Mouse (Mus musculus): ENCODE data around the gene Spast. TPM values are rescaled to one million over a fixed set of nuclear protein-coding genes. Genes with fewer than 3 reads are reported as not detected.
"Not testable (repeated sequence)": the region's sequence is repeated elsewhere in the genome, so short reads cannot be mapped to it uniquely, and the experiment has no call there.

Spast gene
- polyA plus RNA-seq (2015; fragmentation: Nextera tagmentation; extraction: Ambion mirVana) = 35.1 and 36.4 TPM in 2 replicates

GRCm38 (mm10) chr17:74338937-74339804, at the start of gene Spast:
TSS of gene Spast (plus strand) at chr17:74338987.
- peak within 1 kb of the TSS; percentile 98 for H3K27ac ChIP-seq (replicated peaks)
- no peaks in the 10 kb centered on the region for H3K27me3 ChIP-seq
- H3K9me3 ChIP-seq = no peaks in the 10 kb centered on the region
- ATAC-seq (replicated peaks) = peak; percentile 72
- peaks cover 43% of the 10 kb centered on the region for H3K4me1 ChIP-seq
- peak within 1 kb of the TSS; percentile 87 for H3K4me3 ChIP-seq
- H3K4me2 ChIP-seq (replicated peaks) = peak within 1 kb of the TSS; percentile 58
- H3K9ac ChIP-seq (replicated peaks) = peak within 1 kb of the TSS; percentile 98
- under 1% methylated on average over 73 of the region's 90 CpGs for WGBS
- peaks cover 5% of the 10 kb centered on the region; the same call in 1 of the 2 replicates for H3K36me3 ChIP-seq

- H3K36me3 ChIP-seq = no peaks in the 10 kb centered on the region
- H3K27ac ChIP-seq (replicated peaks) = no peak overlapping the region
- no peaks in the 10 kb centered on the region for H3K27me3 ChIP-seq
- H3K4me1 ChIP-seq = peaks cover 27% of the 10 kb centered on the region
- WGBS = 80% methylated on average over 3 of the region's 3 CpGs
- no peaks in the 10 kb centered on the region for H3K9me3 ChIP-seq
- no peak overlapping the region for H3K4me3 ChIP-seq
- H3K9ac ChIP-seq (replicated peaks) = no peak overlapping the region
- no peak for ATAC-seq (replicated peaks)
- no peak overlapping the region for H3K4me2 ChIP-seq (replicated peaks)
These were observed 48.6 kb upstream of the Spast start for GRCm38 (mm10) chr17:74290198-74290597.

GRCm38 (mm10) chr17:74290869-74291268, 47.9 kb upstream of the Spast start:
- no peaks in the 10 kb centered on the region for H3K27me3 ChIP-seq
- H3K36me3 ChIP-seq = no peaks in the 10 kb centered on the region
- no peak overlapping the region for H3K4me3 ChIP-seq
- H3K4me1 ChIP-seq = peaks cover 31% of the 10 kb centered on the region
- no peaks in the 10 kb centered on the region for H3K9me3 ChIP-seq
- no peak overlapping the region for H3K4me2 ChIP-seq (replicated peaks)
- no peak overlapping the region for H3K27ac ChIP-seq (replicated peaks)
- no peak for ATAC-seq (replicated peaks)
- no peak overlapping the region for H3K9ac ChIP-seq (replicated peaks)

GRCm38 (mm10) chr17:74291640-74292361, 47.0 kb upstream of the Spast start:
- H3K36me3 ChIP-seq = no peaks in the 10 kb centered on the region
- no peaks in the 10 kb centered on the region for H3K9me3 ChIP-seq
- H3K27ac ChIP-seq (replicated peaks) = no peak overlapping the region
- H3K27me3 ChIP-seq = no peaks in the 10 kb centered on the region
- H3K4me3 ChIP-seq = no peak overlapping the region
- no peak overlapping the region for H3K4me2 ChIP-seq (replicated peaks)
- H3K4me1 ChIP-seq = peaks cover 33% of the 10 kb centered on the region
- no peak for ATAC-seq (replicated peaks)
- 88% methylated on average over 4 of the region's 4 CpGs for WGBS
- H3K9ac ChIP-seq (replicated peaks) = no peak overlapping the region

GRCm38 (mm10) chr17:74293687-74294425, 44.9 kb upstream of the Spast start:
- Histone ChIP-seq H3K4me1 (peaks cover 33% of the 10 kb centered on the region), H3K9ac (replicated peaks) (peak overlapping the region; percentile 97), H3K36me3 (peaks cover 5% of the 10 kb centered on the region), H3K4me2 (replicated peaks) (peak overlapping the region; percentile 82), H3K4me3 (peak overlapping the region; percentile 97), H3K27ac (replicated peaks) (peak overlapping the region; percentile 98), H3K27me3 (no peaks in the 10 kb centered on the region), H3K9me3 (no peaks in the 10 kb centered on the region)
- ATAC-seq (replicated peaks) = no peak; the same call in none of the 2 replicates
- under 1% methylated on average over 17 of the region's 18 CpGs for WGBS

- peak overlapping the region; percentile 97 for H3K9ac ChIP-seq (replicated peaks)
- WGBS = under 1% methylated on average over 57 of the region's 80 CpGs
- H3K27me3 ChIP-seq = no peaks in the 10 kb centered on the region
- peak overlapping the region; percentile 98 for H3K27ac ChIP-seq (replicated peaks)
- peak; percentile 81 for ATAC-seq (replicated peaks)
- peaks cover 10% of the 10 kb centered on the region for H3K36me3 ChIP-seq
- peak overlapping the region; percentile 82 for H3K4me2 ChIP-seq (replicated peaks)
- H3K9me3 ChIP-seq = no peaks in the 10 kb centered on the region
- H3K4me3 ChIP-seq = peak overlapping the region; percentile 97
- peaks cover 33% of the 10 kb centered on the region for H3K4me1 ChIP-seq
These were observed 44.3 kb upstream of the Spast start for GRCm38 (mm10) chr17:74294426-74295025.

- H3K27me3 ChIP-seq = no peaks in the 10 kb centered on the region
- H3K9me3 ChIP-seq = no peaks in the 10 kb centered on the region
- peaks cover 10% of the 10 kb centered on the region for H3K36me3 ChIP-seq
- H3K4me1 ChIP-seq = peaks cover 33% of the 10 kb centered on the region
- peak within 1 kb of the TSS; percentile 97 for H3K9ac ChIP-seq (replicated peaks)
- H3K4me2 ChIP-seq (replicated peaks) = peak within 1 kb of the TSS; percentile 84
- peak within 1 kb of the TSS; percentile 97 for H3K4me3 ChIP-seq
- under 1% methylated on average over 59 of the region's 110 CpGs for WGBS
- ATAC-seq (replicated peaks) = peak; percentile 95
- peak within 1 kb of the TSS; percentile 98 for H3K27ac ChIP-seq (replicated peaks)
These were observed 43.5 kb upstream of the Spast start, which contains the start of gene Memo1 for GRCm38 (mm10) chr17:74295026-74295970. TSS of gene Memo1 (minus strand) at chr17:74295521.

- peak overlapping the region; percentile 97 for H3K9ac ChIP-seq (replicated peaks)
- 38% methylated on average over 11 of the region's 11 CpGs for WGBS
- peaks cover 10% of the 10 kb centered on the region for H3K36me3 ChIP-seq
These were observed 42.5 kb upstream of the Spast start for GRCm38 (mm10) chr17:74296076-74296823.

GRCm38 (mm10) chr17:74296991-74297390, 41.8 kb upstream of the Spast start:
- not testable (repeated sequence) for H3K9ac ChIP-seq (replicated peaks); H3K4me3 ChIP-seq; H3K27me3 ChIP-seq; H3K27ac ChIP-seq (replicated peaks); H3K4me2 ChIP-seq (replicated peaks); ATAC-seq (replicated peaks); H3K9me3 ChIP-seq
- 87% methylated on average over 5 of the region's 5 CpGs for WGBS
- H3K4me1 ChIP-seq = peaks cover 22% of the 10 kb centered on the region
- peaks cover 14% of the 10 kb centered on the region for H3K36me3 ChIP-seq

More at GRCm38 (mm10) chr17:74296076-74296823, 42.5 kb upstream of the Spast start:
- Histone ChIP-seq H3K4me1 (peaks cover 28% of the 10 kb centered on the region), H3K27me3 (no peaks in the 10 kb centered on the region), H3K4me3 (peak overlapping the region; percentile 97), H3K9me3 (no peaks in the 10 kb centered on the region), H3K27ac (replicated peaks) (peak overlapping the region; percentile 98), H3K4me2 (replicated peaks) (peak overlapping the region; percentile 84)
- no peak for ATAC-seq (replicated peaks)

- H3K4me2 ChIP-seq (replicated peaks) = no peak overlapping the region
- 0 out of 2 replicates have a peak, but pooled peaks cover 6% of the 10 kb centered on the region for H3K4me1 ChIP-seq
- WGBS = 86% methylated on average over 5 of the region's 5 CpGs
- H3K27me3 ChIP-seq = no peaks in the 10 kb centered on the region
- peaks cover 17% of the 10 kb centered on the region for H3K36me3 ChIP-seq
- H3K27ac ChIP-seq (replicated peaks) = no peak overlapping the region
- H3K9me3 ChIP-seq = no peaks in the 10 kb centered on the region
- no peak overlapping the region for H3K4me3 ChIP-seq
- no peak for ATAC-seq (replicated peaks)
- no peak overlapping the region for H3K9ac ChIP-seq (replicated peaks)
These were observed 38.7 kb upstream of the Spast start for GRCm38 (mm10) chr17:74300089-74300488.

All from forebrain, embryonic 15.5 days (tissue).